In genomic region chr16:33836676-33837075, GRCm38 (mm10) we compare ENCODE assay signal across 12 mouse cellular contexts. TPM values are rescaled to one million over a fixed set of nuclear protein-coding genes. Genes with fewer than 3 reads are reported as not detected.
DNase-seq lines count a peak whose midpoint lies in the region; ATAC-seq and TF ChIP-seq lines count a peak whose summit lies in the region.
"Had no signal": no experiment of that assay in that cellular context is flagged by ENCODE, and none has a peak within 500 bp of the region (broad histone marks: within the 10 kb centered on the region; RNA-seq: fewer than 3 reads in every experiment).

No protein-coding gene starts in this region.

- peak; percentile 66 for DNase-seq in kidney, adult 2 months
- no peak for DNase-seq in kidney, adult 18-20 months
- DNase-seq in 416B (ENCODE audit: low read depth) = peak; percentile 97
- DNase-seq in adipocyte (ENCODE audit: low spot score) = peak; percentile 85
- DNase-seq in frontal cortex, postnatal 10 days (ENCODE audit: low spot score in 2 of 2) = no peak
- no peak for DNase-seq in embryo, embryonic 11 days
- DNase-seq in spleen, postnatal 4 days (ENCODE audit: low spot score in 2 of 2) = no peak
- DNase-seq: liver; right cerebral cortex, adult 18-20 months; thymus, postnatal 36 days had no signal

- H3K27me3 ChIP-seq in kidney, adult 2 months (replicated peaks; ENCODE audit: control insufficient read depth, insufficient read depth, low read length) = no peaks in the 10 kb centered on the region
- H3K27me3 ChIP-seq in intestine, embryonic 16.5 days (replicated peaks; ENCODE audit: control insufficient read depth, insufficient read depth, low read length) = no peaks in the 10 kb centered on the region

- H3K4me1 ChIP-seq in kidney, adult 2 months (ENCODE audit: control insufficient read depth, insufficient read depth, low read length) = peaks cover 19% of the 10 kb centered on the region
- peaks cover 34% of the 10 kb centered on the region for H3K4me1 ChIP-seq in intestine, embryonic 16.5 days (ENCODE audit: control insufficient read depth, insufficient read depth, low read length)

- no peak overlapping the region for H3K27ac ChIP-seq in kidney, adult 2 months (ENCODE audit: insufficient read depth, low read depth, low read length)
- peak overlapping the region; percentile 71 for H3K27ac ChIP-seq in intestine, embryonic 16.5 days (ENCODE audit: low read length)

- TF ChIP-seq POLR2A in kidney, adult 2 months (IDR thresholded peaks at IDR 0.05; ENCODE audit: low read depth, low read length) = no peak

- TF ChIP-seq CTCF in kidney, adult 2 months (conservative IDR thresholded peaks at IDR 0.05; ENCODE audit: insufficient read depth, insufficient read length, low read depth, low read length) = no peak

- no peak overlapping the region for H3K4me3 ChIP-seq in kidney, adult 2 months (ENCODE audit: insufficient read depth, low read depth, low read length)
- H3K4me3 ChIP-seq in intestine, embryonic 16.5 days (ENCODE audit: low read length) = no peak overlapping the region
- H3K4me3 ChIP-seq: erythroblast, embryonic 14.5 days had no signal

- H3K9me3 ChIP-seq in intestine, embryonic 16.5 days (ENCODE audit: control insufficient read depth, low read length) = no peaks in the 10 kb centered on the region

- 46% methylated on average over 3 of the region's 3 CpGs for WGBS in kidney, adult 2 months
- WGBS in intestine, embryonic 16.5 days = 64% methylated on average over 3 of the region's 3 CpGs

- H3K36me3 ChIP-seq in kidney, adult 2 months (ENCODE audit: control insufficient read depth, insufficient read depth, low read length) = no peaks in the 10 kb centered on the region
- H3K36me3 ChIP-seq in intestine, embryonic 16.5 days (ENCODE audit: control insufficient read depth, insufficient read depth, low read length) = no peaks in the 10 kb centered on the region

- H3K9ac ChIP-seq in intestine, embryonic 16.5 days (ENCODE audit: low read depth, low read length) = no peak overlapping the region

- ATAC-seq in intestine, embryonic 16.5 days = peak; percentile 72

- H3K4me2 ChIP-seq in intestine, embryonic 16.5 days (ENCODE audit: low read depth, low read length) = no peak overlapping the region

RNA-seq across cellular contexts. Expression of gene Itgb5, which starts 7.2 kb away (rescaled TPM):
- 145 TPM in 2 replicates for polyA plus RNA-seq in kidney, adult 2 months (2012; rRNA removed)
- 6.6 and 9.3 TPM in 2 replicates for polyA plus RNA-seq in intestine, embryonic 16.5 days (2015; fragmentation: Nextera tagmentation; extraction: Ambion mirVana)

RNA-seq across cellular contexts. Expression of gene Muc13, which starts 42.8 kb away (rescaled TPM):
- 0.10 and 0.11 TPM in 2 replicates for polyA plus RNA-seq in kidney, adult 2 months (2012; rRNA removed)
- polyA plus RNA-seq in intestine, embryonic 16.5 days (2015; fragmentation: Nextera tagmentation; extraction: Ambion mirVana) = 358 and 407 TPM in 2 replicates
- polyA plus RNA-seq: erythroblast, embryonic 14.5 days had no signal

Comparison
In these comparisons a context has a peak if more than half of its experiments do, and no peak if none do; other contexts are left out.
1. DNase-seq: peak in kidney, adult 2 months (single experiment), 416B (single experiment) and adipocyte (single experiment); none in kidney, adult 18-20 months (single experiment), frontal cortex, postnatal 10 days (0 of 2), embryo, embryonic 11 days (single experiment) and spleen, postnatal 4 days (0 of 2).
2. RNA of gene Itgb5, which starts 7.2 kb away (polyA plus RNA-seq): 145 TPM in kidney, adult 2 months; 6.6 to 9.3 TPM in intestine, embryonic 16.5 days; every median in the first group is over 10 times any median in the second.
3. RNA of gene Muc13, which starts 42.8 kb away (polyA plus RNA-seq): 358 to 407 TPM in intestine, embryonic 16.5 days; 0.10 to 0.11 TPM in kidney, adult 2 months; every median in the first group is over 100 times any median in the second.